Mouse (Mus musculus) stomach, embryonic 16.5 days (tissue): Measurements from ENCODE around the gene Gsg1l. TPM values are rescaled to one million over a fixed set of nuclear protein-coding genes. Genes with fewer than 3 reads are reported as not detected.

Experiments
- ATAC-seq: fragments of 200-750 bp; cut with Nextera tagmentation; 2 replicates; pipeline ENCODE4 v1.8.0; 2017; ENCODE audit warnings: moderate number of reproducible peaks, moderate TSS enrichment; ENCODE audit not compliant: insufficient read depth, low FRiP score
- H3K27ac ChIP-seq: fragments of 300-500 bp; sonication (generic); 2 replicates; pipeline ENCODE4 v1.5.1; 2014; ENCODE audit warnings: low read length
- H3K27me3 ChIP-seq: fragments of 300-500 bp; sonication (generic); 2 replicates; pipeline ENCODE4 v1.6.1; 2014; ENCODE audit warnings: low read length, control low read depth, mixed read lengths; ENCODE audit not compliant: control insufficient read depth, insufficient read depth
- H3K36me3 ChIP-seq: fragments of 300-500 bp; sonication (generic); 2 replicates; pipeline ENCODE4 v1.6.1; 2014; ENCODE audit warnings: low read length; ENCODE audit not compliant: control insufficient read depth, insufficient read depth
- H3K4me1 ChIP-seq: fragments of 300-500 bp; sonication (generic); 2 replicates; pipeline ENCODE4 v1.6.1; 2014; ENCODE audit warnings: low read length, control low read depth, mixed read lengths; ENCODE audit not compliant: control insufficient read depth, insufficient read depth
- H3K4me2 ChIP-seq: fragments of 300-500 bp; sonication (generic); 2 replicates; pipeline ENCODE4 v1.6.1; 2014; ENCODE audit warnings: low read depth, low read length, mixed read lengths
- H3K4me3 ChIP-seq: fragments of 300-500 bp; sonication (generic); replicated peaks from 2 replicates; pipeline ENCODE4 v1.5.1; 2014; ENCODE audit warnings: mild to moderate bottlenecking, low read length
- H3K9ac ChIP-seq: fragments of 300-500 bp; sonication (generic); 2 replicates; pipeline ENCODE4 v1.6.1; 2014; ENCODE audit warnings: low read length
- H3K9me3 ChIP-seq: fragments of 300-500 bp; sonication (generic); replicated peaks from 2 replicates; pipeline ENCODE4 v1.6.1; 2016; ENCODE audit warnings: low read length, control low read depth; ENCODE audit not compliant: control insufficient read depth
- WGBS: fragments of 180-500 bp; shearing (Covaris S2); extraction: QIAGEN DNeasy Blood & Tissue Kit; methylation state at CpG from one replicate; pipeline ENCODE4 v1.1.7; 2014; 5-methylcytosine and 5-hydroxymethylcytosine counted together
- polyA plus RNA-seq: library from polyadenylated mRNA; unstranded; fragments of >200 nt; fragmentation: Nextera tagmentation; extraction: Ambion mirVana; gene quantifications from 2 replicates; pipeline ENCODE4 v1.2.1, GENCODE M21; 2015

Gsg1l gene
- polyA plus RNA-seq, 1 experiment from 2014 or later = 0.77 TPM

DNA sequence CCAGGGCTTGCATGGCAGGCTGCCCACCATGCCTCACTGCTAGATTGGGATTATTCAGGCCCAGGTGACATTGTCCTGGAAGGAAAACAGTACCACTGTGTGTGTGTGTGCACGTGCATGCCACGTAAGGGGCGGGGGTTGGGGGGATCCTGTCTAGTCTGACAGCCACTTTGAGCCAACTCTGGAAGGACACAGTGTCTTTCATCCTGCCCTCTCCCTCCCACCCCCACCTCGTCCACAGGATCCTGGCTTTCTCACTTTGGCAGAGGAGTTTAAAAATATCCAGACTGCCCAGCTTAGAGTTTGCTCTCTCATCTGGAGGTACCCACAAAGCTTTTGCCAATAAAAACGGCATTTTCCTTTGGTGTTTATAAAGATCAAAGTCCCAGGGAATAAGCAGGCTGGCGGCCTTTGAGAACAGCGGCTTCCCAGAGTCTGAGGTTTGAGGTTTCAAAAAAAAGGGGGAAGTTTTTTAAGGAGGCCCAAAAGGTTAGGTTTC is 110.0 kb downstream of the Gsg1l start:
- ATAC-seq = peak; percentile 22; the same call in 1 of the 2 replicates
- WGBS = 49% methylated on average over 7 of the region's 7 CpGs
- H3K9ac ChIP-seq = no peak overlapping the region

GRCm38 (mm10) chr7:125969076-125969475 is 113.1 kb downstream of the Gsg1l start:
- H3K9me3 ChIP-seq = no peaks in the 10 kb centered on the region
- no peaks in the 10 kb centered on the region for H3K36me3 ChIP-seq
- peaks cover 5% of the 10 kb centered on the region; the same call in 1 of the 2 replicates for H3K4me1 ChIP-seq
- no peak overlapping the region for H3K4me2 ChIP-seq
- no peak for ATAC-seq
- no peaks in the 10 kb centered on the region for H3K27me3 ChIP-seq
- no peak overlapping the region for H3K4me3 ChIP-seq
- H3K9ac ChIP-seq = no peak overlapping the region
- 56% methylated on average over 3 of the region's 3 CpGs for WGBS
- no peak overlapping the region for H3K27ac ChIP-seq

More for the DNA sequence above, 110.0 kb downstream of the Gsg1l start:
- no peaks in the 10 kb centered on the region; the same call in 1 of the 2 replicates for H3K4me1 ChIP-seq
- H3K4me3 ChIP-seq = no peak overlapping the region
- H3K27me3 ChIP-seq = no peaks in the 10 kb centered on the region
- no peaks in the 10 kb centered on the region for H3K36me3 ChIP-seq
- H3K27ac ChIP-seq = peak overlapping the region; percentile 6; the same call in 1 of the 2 replicates
- no peaks in the 10 kb centered on the region for H3K9me3 ChIP-seq
- H3K4me2 ChIP-seq = no peak overlapping the region

GRCm38 (mm10) chr7:125966402-125967261 is 115.6 kb downstream of the Gsg1l start:
- Histone ChIP-seq H3K9ac (no peak overlapping the region), H3K27me3 (no peaks in the 10 kb centered on the region), H3K36me3 (no peaks in the 10 kb centered on the region), H3K4me1 (peaks cover 5% of the 10 kb centered on the region; the same call in 1 of the 2 replicates), H3K9me3 (no peaks in the 10 kb centered on the region), H3K4me2 (no peak overlapping the region), H3K4me3 (no peak overlapping the region), H3K27ac (no peak overlapping the region)
- no peak for ATAC-seq
- WGBS = 48% methylated on average over 16 of the region's 16 CpGs

DNA sequence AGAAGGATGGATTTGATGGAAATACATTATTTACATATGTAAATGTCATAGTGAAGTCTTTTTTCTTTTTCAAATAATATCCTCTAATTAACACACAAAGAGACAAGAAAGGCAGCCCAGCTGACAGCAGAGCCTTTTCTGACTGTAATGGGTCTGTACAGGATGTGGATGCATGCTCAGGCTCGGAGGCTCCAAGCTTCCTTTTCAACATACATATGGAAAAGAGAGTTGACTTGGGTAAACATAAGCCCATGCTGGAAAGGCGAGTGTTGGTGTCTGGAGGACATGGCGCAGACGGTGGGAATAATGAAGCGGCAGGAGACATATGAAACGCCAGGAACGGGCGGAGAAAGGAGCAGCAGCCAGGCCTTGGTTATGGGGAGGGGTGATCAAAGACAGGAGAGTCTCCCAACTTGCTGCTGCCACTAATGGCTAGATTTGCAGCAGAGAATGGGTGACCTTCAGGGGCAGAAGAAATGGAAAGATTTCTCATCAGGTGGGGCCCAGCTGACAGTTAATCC is 118.1 kb downstream of the Gsg1l start:
- Histone ChIP-seq H3K4me3 (no peak overlapping the region), H3K36me3 (no peaks in the 10 kb centered on the region), H3K4me2 (no peak overlapping the region), H3K27ac (no peak overlapping the region), H3K9me3 (no peaks in the 10 kb centered on the region), H3K9ac (no peak overlapping the region), H3K27me3 (no peaks in the 10 kb centered on the region), H3K4me1 (peaks cover 5% of the 10 kb centered on the region; the same call in 1 of the 2 replicates)
- WGBS = 50% methylated on average over 8 of the region's 8 CpGs
- ATAC-seq = no peak

GRCm38 (mm10) chr7:125959294-125960048 is 122.7 kb downstream of the Gsg1l start:
- H3K4me1 ChIP-seq = no peaks in the 10 kb centered on the region
- no peak overlapping the region for H3K4me2 ChIP-seq
- no peak overlapping the region for H3K4me3 ChIP-seq
- no peak overlapping the region for H3K9ac ChIP-seq
- 48% methylated on average over 17 of the region's 18 CpGs for WGBS
- no peaks in the 10 kb centered on the region for H3K9me3 ChIP-seq
- no peak overlapping the region for H3K27ac ChIP-seq
- H3K36me3 ChIP-seq = no peaks in the 10 kb centered on the region
- no peaks in the 10 kb centered on the region for H3K27me3 ChIP-seq
- no peak for ATAC-seq

DNA sequence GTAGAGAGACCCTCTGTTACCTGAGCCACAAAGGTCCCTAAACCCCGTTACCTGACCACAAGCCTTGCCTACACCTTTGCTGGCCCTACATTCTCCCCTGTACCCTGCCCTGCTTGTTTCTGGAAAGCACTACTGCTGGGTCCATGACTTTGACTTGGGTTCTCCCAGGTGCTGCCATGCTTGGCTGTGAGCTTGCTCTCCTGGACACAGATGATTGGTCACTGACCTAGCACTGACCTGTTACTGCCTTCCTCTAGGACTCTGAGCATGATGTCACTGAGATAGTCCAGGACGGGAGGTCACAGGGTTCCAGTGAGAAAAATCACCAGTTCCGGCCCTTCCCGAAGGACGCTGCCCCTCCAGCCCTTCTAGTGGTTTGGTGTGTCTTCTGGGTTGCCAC is 123.4 kb downstream of the Gsg1l start:
- H3K27me3 ChIP-seq = no peaks in the 10 kb centered on the region
- WGBS = 88% methylated on average over 5 of the region's 5 CpGs
- no peak overlapping the region for H3K4me3 ChIP-seq
- no peak overlapping the region for H3K27ac ChIP-seq
- H3K9me3 ChIP-seq = no peaks in the 10 kb centered on the region
- ATAC-seq = no peak
- no peak overlapping the region for H3K4me2 ChIP-seq
- H3K36me3 ChIP-seq = no peaks in the 10 kb centered on the region
- H3K4me1 ChIP-seq = no peaks in the 10 kb centered on the region
- no peak overlapping the region for H3K9ac ChIP-seq

GRCm38 (mm10) chr7:125954994-125955393 is 127.2 kb downstream of the Gsg1l start:
- no peak for ATAC-seq
- no peaks in the 10 kb centered on the region for H3K4me1 ChIP-seq
- no peaks in the 10 kb centered on the region for H3K27me3 ChIP-seq
- WGBS = 79% methylated on average over 5 of the region's 5 CpGs
- H3K9me3 ChIP-seq = no peaks in the 10 kb centered on the region
- H3K27ac ChIP-seq = no peak overlapping the region
- no peak overlapping the region for H3K9ac ChIP-seq
- no peak overlapping the region for H3K4me3 ChIP-seq
- H3K4me2 ChIP-seq = no peak overlapping the region
- no peaks in the 10 kb centered on the region for H3K36me3 ChIP-seq

- no peaks in the 10 kb centered on the region for H3K27me3 ChIP-seq
- no peak overlapping the region for H3K4me3 ChIP-seq
- no peaks in the 10 kb centered on the region for H3K9me3 ChIP-seq
- no peaks in the 10 kb centered on the region for H3K4me1 ChIP-seq
- H3K27ac ChIP-seq = no peak overlapping the region
- H3K4me2 ChIP-seq = no peak overlapping the region
- WGBS = 75% methylated on average over 3 of the region's 3 CpGs
- no peak overlapping the region for H3K9ac ChIP-seq
- H3K36me3 ChIP-seq = no peaks in the 10 kb centered on the region
- ATAC-seq = no peak
These were observed 127.8 kb downstream of the Gsg1l start for GRCm38 (mm10) chr7:125954356-125954878.
